Mouse (Mus musculus): Measurements from ENCODE around the gene Fam126a. TPM values are rescaled to one million over a fixed set of nuclear protein-coding genes. Genes with fewer than 3 reads are reported as not detected.

Fam126a gene
- total and polyA plus RNA-seq, 3 experiments, result 19.6 to 32.6 (median 22.6) TPM

DNA sequence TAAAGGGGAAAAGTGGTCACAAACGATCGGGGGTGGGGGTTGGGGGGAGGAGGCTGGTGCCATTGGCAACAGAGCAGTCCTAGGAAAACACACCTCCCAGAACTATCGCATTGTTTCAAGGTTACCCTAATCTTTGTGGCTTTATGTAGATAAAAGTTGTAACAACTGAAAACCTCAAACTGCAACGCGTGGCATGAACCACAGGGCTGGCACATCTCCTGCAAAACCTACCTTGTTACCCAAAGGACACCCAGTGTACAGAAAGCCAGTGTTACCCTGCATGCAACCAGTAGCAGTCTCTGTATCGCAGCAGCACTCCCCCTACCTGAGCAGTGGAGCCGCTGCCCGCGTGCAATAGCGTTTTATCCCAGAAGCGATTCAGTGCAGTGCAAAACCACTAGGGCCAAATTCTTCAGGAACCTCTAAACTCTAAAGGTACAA, 1.1 kb downstream of the Fam126a start (continued):
- TF ChIP-seq MAZ (IDR thresholded peaks at IDR 0.05; ENCODE audit: low read depth, low read length) (0 out of 2 replicates have a peak, but pooled peaks have one; percentile 36), JUN (IDR thresholded peaks at IDR 0.05; ENCODE audit: insufficient read depth, low read depth, low read length) (no peak)

DNA sequence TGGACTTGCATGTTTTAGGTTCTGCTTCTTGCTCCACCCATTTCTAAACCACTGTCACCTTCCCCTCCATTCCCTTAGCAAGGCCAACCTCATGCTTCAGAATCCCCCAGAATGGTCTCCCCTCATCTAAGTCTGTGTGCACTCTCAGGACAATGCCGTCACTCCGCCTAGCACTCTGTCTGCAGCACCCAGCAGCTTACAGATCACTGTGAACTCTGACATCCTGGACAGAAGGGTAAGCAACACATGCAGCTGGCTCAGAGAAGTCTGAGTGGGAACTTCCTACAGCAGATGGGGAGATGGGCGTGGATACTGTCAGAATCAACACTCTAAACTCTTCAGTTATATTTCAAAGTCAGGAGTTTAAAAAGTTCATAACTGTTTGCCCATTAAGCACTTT, 5.5 kb downstream of the Fam126a start:
- no peaks in the 10 kb centered on the region for H3K9me3 ChIP-seq (replicated peaks; ENCODE audit: low read length)
- dilution Hi-C loops (cut with MboI; ENCODE audit: extremely low pct_ligation_motif_present, extremely low pct_unique_long_range_greater_than_20kb, low sequenced_read_pairs), result no loop called here
- TF ChIP-seq EP300 (IDR thresholded peaks at IDR 0.05; ENCODE audit: low read length) (no peak), POLR2AphosphoS2 (IDR thresholded peaks at IDR 0.05; ENCODE audit: low read depth, low read length) (no peak), BHLHE40 (IDR thresholded peaks at IDR 0.05; ENCODE audit: low read depth, low read length) (no peak), UBTF (IDR thresholded peaks at IDR 0.05; ENCODE audit: low read depth, low read length) (no peak), MAX (IDR thresholded peaks at IDR 0.05; ENCODE audit: low read length) (no peak), ZKSCAN1 (IDR thresholded peaks at IDR 0.05; ENCODE audit: borderline replicate concordance, low read depth, low read length) (no peak), ETS1 (conservative IDR thresholded peaks at IDR 0.05; ENCODE audit: low read depth, low read length) (no peak), NELFE (IDR thresholded peaks at IDR 0.05; ENCODE audit: low read depth, low read length) (no peak), TCF12 (IDR thresholded peaks at IDR 0.05; ENCODE audit: low read depth, low read length) (no peak), JUN (IDR thresholded peaks at IDR 0.05; ENCODE audit: insufficient read depth, low read depth, low read length) (no peak), E2F4 (IDR thresholded peaks at IDR 0.05; ENCODE audit: insufficient replicate concordance, low read depth, low read length) (no peak), MAFK (IDR thresholded peaks at IDR 0.05; ENCODE audit: insufficient replicate concordance, low read length) (no peak), RAD21 (IDR thresholded peaks at IDR 0.05; ENCODE audit: low read depth, low read length) (no peak), IRF4 (IDR thresholded peaks at IDR 0.05; ENCODE audit: low read depth, low read length) (no peak), SMC3 (IDR thresholded peaks at IDR 0.05; ENCODE audit: low read depth, low read length) (no peak), RCOR1 (conservative IDR thresholded peaks at IDR 0.05; ENCODE audit: low read depth, low read length) (no peak), SIN3A (IDR thresholded peaks at IDR 0.05; ENCODE audit: low read length) (no peak), USF2 (conservative IDR thresholded peaks at IDR 0.05; ENCODE audit: low read depth, low read length) (no peak), NRF1 (IDR thresholded peaks at IDR 0.05; ENCODE audit: low read depth, low read length) (no peak), ZMIZ1 (IDR thresholded peaks at IDR 0.05; ENCODE audit: low read depth, low read length) (no peak)
- no peak overlapping the region for H3K4me2 ChIP-seq (ENCODE audit: insufficient read depth, low read depth, poor library complexity, severe bottlenecking)
- peaks cover 2 to 46% of the 10 kb centered on the region in 2 experiments for H3K36me3 ChIP-seq (replicated peaks in 1 of 2; ENCODE audit: control insufficient read depth in 1 of 2, insufficient read depth in 1 of 2, low read length in 1 of 2)
- no peak overlapping the region for H3K4me3 ChIP-seq (replicated peaks in 1 of 3; ENCODE audit: low read depth in 2 of 3, low read length in 2 of 3, poor library complexity in 1 of 3)
- H3K27ac ChIP-seq (ENCODE audit: insufficient read depth, low read depth), result no peak overlapping the region
- H3K27me3 ChIP-seq (replicated peaks), result no peaks in the 10 kb centered on the region
- no peak overlapping the region for H3K9ac ChIP-seq (ENCODE audit: insufficient read depth, low read depth)
- peaks cover 0 to 39% of the 10 kb centered on the region in 2 experiments; a peak in 2 of 4 replicates for H3K4me1 ChIP-seq (ENCODE audit: control insufficient read depth in 1 of 2, insufficient read depth in 2 of 2)
- peaks cover 26% of the 10 kb centered on the region for H3K79me2 ChIP-seq (replicated peaks; ENCODE audit: control insufficient read depth, extremely low read depth, insufficient read depth, poor library complexity, severe bottlenecking)
- in situ Hi-C loops (cut with MboI; ENCODE audit: low pct_ligation_motif_present, low pct_unique_long_range_greater_than_20kb, low sequenced_read_pairs), result no loop called here
- DNase-seq (ENCODE audit: extremely low read depth), result no peak
